Mouse (Mus musculus) G1E (cell line): ENCODE results near the gene Rnf141.

Experiments
- CTCF ChIP-seq: IDR thresholded peaks from 2 replicates; pipeline ENCODE4 v1.5.1; 2012; ENCODE audit warnings: low read depth, low read length, inconsistent platforms, mixed read lengths
- GATA1 ChIP-seq: IDR thresholded peaks from 2 replicates; pipeline ENCODE4 v1.6.1; 2012; ENCODE audit warnings: borderline replicate concordance, low read length, inconsistent platforms, mixed read lengths
- POLR2AphosphoS5 ChIP-seq: IDR thresholded peaks from 2 replicates; pipeline ENCODE4 v1.6.1; 2012; ENCODE audit warnings: low read depth, low read length, inconsistent platforms; ENCODE audit not compliant: insufficient replicate concordance
- TAL1 ChIP-seq: conservative IDR thresholded peaks from 2 replicates; pipeline ENCODE4 v1.6.1; 2012; ENCODE audit warnings: low read depth, low read length, inconsistent platforms, mixed read lengths

DNA sequence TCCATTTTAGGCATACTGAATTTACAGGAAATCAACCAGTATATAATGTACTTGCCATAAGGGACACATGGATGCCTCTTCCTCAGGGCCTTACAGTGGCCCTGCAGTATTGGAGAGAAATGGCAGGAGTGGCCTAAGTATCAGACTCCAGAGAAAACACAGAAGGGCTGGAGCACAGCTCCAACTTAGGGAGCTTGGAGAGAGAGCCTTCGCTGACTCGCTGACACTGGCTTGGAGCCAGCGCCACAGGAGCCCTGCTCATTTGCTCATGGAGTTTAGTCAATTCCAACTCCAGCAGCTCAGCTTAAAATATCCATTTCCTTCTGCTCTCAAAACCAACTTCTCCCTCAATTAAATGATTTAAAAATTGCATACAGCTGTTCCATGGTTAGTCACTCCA lies 22.6 kb downstream of the Rnf141 start:
- TF ChIP-seq CTCF (no peak), GATA1 (no peak), TAL1 (no peak), POLR2AphosphoS5 (no peak)
